Mouse (Mus musculus): ENCODE data around the gene Kcnj4. TPM values are rescaled to one million over a fixed set of nuclear protein-coding genes. Genes with fewer than 3 reads are reported as not detected.

Gene Kcnj4
- polyA plus RNA-seq (2015; fragmentation: Nextera tagmentation; extraction: Ambion mirVana), result 0.10 TPM in 1 of 2 replicates, not detected in the other

DNA sequence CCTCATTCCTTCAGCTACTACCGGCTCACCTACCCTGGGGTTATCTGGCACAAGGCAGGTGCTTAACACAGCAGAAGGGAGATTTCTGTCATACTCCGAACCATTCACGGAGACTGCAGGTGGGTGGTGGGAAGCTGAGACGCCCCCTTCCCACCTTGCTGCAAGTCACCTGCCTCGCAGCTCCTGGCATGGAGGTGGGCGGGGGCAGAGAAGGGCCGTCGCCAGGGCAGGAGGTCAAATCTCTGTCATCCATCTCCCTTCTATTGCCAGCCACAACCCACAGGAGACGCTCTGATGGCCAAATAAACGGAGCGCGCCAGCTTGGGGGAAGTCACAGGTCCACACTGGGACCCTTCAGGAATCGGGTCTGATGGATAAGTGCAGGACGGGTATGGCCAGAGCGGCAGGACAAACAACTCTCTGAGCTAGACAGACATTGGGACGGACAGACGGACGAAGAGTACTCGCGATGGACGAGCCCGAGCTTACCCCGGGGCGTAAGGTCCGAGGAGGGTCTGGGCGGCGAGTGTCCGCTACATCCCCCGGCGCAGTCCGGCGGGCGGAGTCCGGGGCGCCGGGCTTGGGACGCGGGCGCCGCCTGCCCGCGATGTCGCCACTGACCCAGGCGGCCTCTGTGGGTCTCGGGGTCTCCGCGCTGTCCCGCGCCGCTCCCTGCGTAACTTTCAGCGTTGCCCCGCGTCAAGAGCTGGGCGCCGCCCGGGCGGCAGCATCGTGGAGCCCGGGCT, at the start of gene Kcnj4:
Gene Kcnj4 (minus strand): TSS at position 535 of the 746 bp plus-strand sequence.
- H3K27me3 ChIP-seq (replicated peaks), result peaks cover 74% of the 10 kb centered on the region
- peak within 1 kb of the TSS; percentile 57 for H3K4me3 ChIP-seq
- H3K9me3 ChIP-seq, result no peaks in the 10 kb centered on the region
- no peak within 1 kb of the TSS for H3K27ac ChIP-seq
- peak within 1 kb of the TSS; percentile 19 for H3K9ac ChIP-seq
- under 1% methylated on average over 60 of the region's 60 CpGs for WGBS
- peak within 1 kb of the TSS; percentile 92 for H3K4me2 ChIP-seq
- ATAC-seq (replicated peaks), result peak; percentile 25; the same call in 1 of the 2 replicates
- no peaks in the 10 kb centered on the region for H3K36me3 ChIP-seq (replicated peaks)
- peaks cover 18% of the 10 kb centered on the region for H3K4me1 ChIP-seq

GRCm38 (mm10) chr15:79552566-79552965, 47.5 kb upstream of the Kcnj4 start:
- no peaks in the 10 kb centered on the region for H3K27me3 ChIP-seq (replicated peaks)
- H3K36me3 ChIP-seq (replicated peaks), result no peaks in the 10 kb centered on the region
- H3K4me2 ChIP-seq, result no peak overlapping the region
- ATAC-seq (replicated peaks), result no peak
- H3K4me3 ChIP-seq, result no peak overlapping the region
- 87% methylated on average over 5 of the region's 5 CpGs for WGBS
- H3K9ac ChIP-seq, result no peak overlapping the region
- no peak overlapping the region for H3K27ac ChIP-seq
- no peaks in the 10 kb centered on the region for H3K9me3 ChIP-seq
- no peaks in the 10 kb centered on the region for H3K4me1 ChIP-seq

DNA sequence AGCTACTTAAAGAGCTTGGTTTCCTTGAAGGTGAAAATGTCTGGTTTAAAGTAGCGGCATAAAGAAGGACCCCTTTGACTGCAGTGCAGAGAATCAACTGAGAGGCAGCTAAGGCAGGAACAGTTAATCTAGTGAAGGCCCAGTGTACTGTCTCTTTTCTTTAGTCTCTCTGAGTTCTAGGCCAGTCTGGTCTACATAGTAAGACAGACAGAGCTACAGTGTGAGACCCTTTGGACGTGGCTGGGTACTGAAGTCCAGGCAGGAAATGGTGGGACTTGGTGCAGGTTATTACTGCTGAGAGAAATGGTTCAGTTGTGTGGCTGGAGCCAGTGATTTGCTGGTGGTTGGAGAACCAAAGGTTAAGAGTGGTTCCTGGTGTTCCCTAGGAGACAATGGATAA, 43.2 kb upstream of the Kcnj4 start:
- WGBS, result 97% methylated on average over 2 of the region's 2 CpGs
- H3K4me1 ChIP-seq, result peaks cover 27% of the 10 kb centered on the region
- H3K4me2 ChIP-seq, result no peak overlapping the region
- ATAC-seq (replicated peaks), result no peak
- no peak overlapping the region for H3K27ac ChIP-seq
- H3K4me3 ChIP-seq, result no peak overlapping the region
- no peaks in the 10 kb centered on the region for H3K9me3 ChIP-seq
- H3K36me3 ChIP-seq (replicated peaks), result peaks cover 10% of the 10 kb centered on the region
- H3K9ac ChIP-seq, result no peak overlapping the region
- H3K27me3 ChIP-seq (replicated peaks), result no peaks in the 10 kb centered on the region

- peak; percentile 43 for ATAC-seq (replicated peaks)
- Histone ChIP-seq H3K27me3 (replicated peaks) (no peaks in the 10 kb centered on the region), H3K9me3 (no peaks in the 10 kb centered on the region), H3K4me1 (peaks cover 29% of the 10 kb centered on the region), H3K4me2 (peak overlapping the region; percentile 62), H3K4me3 (peak overlapping the region; percentile 84), H3K27ac (peak overlapping the region; percentile 99), H3K36me3 (replicated peaks) (peaks cover 19% of the 10 kb centered on the region), H3K9ac (peak overlapping the region; percentile 59)
- WGBS, result 79% methylated on average over 17 of the region's 17 CpGs
Measured at GRCm38 (mm10) chr15:79547289-79547820, 42.3 kb upstream of the Kcnj4 start.

DNA sequence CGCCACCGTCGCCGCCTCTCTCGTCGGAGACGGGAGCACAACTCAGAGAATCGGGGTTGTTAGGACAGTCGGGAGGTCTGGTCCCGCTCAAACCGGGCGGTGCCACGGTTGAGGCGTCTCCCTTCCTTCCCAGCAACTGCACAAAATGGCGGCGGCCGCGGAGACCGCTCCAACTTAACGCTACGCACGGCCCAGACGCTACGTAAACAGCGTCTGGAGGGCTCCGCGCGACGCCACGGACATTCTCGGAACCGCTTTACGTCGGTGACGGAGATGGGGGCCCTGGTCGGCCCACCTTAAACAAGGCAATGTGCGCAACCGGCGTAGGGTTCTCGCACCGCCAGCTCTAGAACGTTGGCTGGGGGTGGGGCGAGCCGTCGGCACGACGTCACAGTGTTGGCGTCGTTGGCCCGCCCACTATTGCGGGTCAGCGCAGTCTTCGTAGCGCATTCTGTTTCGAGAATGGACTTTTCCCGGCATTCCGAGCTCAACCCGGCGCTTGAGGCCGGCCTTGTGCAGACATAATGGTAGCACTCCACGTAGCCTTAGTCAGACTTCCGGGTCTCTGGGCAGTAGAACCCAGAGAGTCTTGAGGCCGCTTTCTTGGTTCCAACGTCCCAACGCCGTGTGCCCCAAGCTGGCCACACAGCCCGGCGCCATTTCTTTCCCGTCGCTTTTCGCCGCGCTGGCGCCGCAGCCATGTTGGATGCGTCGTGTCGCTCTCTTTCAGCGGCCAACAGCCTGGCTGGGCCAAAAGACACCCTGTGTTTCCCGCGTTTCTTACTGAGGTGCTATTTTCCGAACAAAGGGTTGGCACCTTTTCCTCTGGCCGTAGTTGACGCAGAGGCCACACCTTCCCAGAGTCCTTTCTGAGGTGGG, 41.6 kb upstream of the Kcnj4 start, which contains the start of gene Ddx17:
Gene Ddx17 (minus strand): TSS at position 332 of the 879 bp plus-strand sequence.
- Histone ChIP-seq H3K4me2 (peak within 1 kb of the TSS; percentile 82), H3K27ac (peak within 1 kb of the TSS; percentile 99), H3K27me3 (replicated peaks) (no peaks in the 10 kb centered on the region), H3K36me3 (replicated peaks) (peaks cover 25% of the 10 kb centered on the region), H3K4me3 (peak within 1 kb of the TSS; percentile 84), H3K4me1 (peaks cover 29% of the 10 kb centered on the region), H3K9me3 (no peaks in the 10 kb centered on the region), H3K9ac (peak within 1 kb of the TSS; percentile 98)
- 2% methylated on average over 84 of the region's 84 CpGs for WGBS
- ATAC-seq (replicated peaks), result peak; percentile 98

DNA sequence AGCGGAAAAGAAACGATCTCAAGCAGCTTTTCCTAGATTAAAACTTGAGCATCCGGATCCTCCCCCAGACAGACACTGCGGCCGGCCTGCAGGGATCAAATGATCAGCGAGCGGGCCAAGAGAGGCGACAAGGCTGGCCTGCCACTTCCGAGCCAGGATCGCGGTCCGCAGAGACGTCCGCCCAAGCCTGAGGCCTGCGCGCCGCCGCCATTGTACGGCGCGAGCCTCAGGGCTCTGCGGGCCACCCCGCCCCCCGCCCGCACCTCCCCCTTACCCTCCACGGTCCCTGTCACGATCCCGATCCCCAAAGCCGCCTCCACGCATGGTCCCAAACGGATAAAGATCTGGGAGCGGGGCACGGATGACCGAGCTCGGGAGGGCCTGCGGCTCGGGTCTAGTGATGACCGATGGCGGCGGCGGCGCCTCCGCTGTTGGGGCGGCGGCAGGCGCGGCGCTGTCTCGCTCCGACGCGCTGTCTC, 40.9 kb upstream of the Kcnj4 start:
- peak overlapping the region; percentile 99 for H3K27ac ChIP-seq
- H3K27me3 ChIP-seq (replicated peaks), result no peaks in the 10 kb centered on the region
- peak overlapping the region; percentile 98 for H3K9ac ChIP-seq
- WGBS, result 0% methylated on average over 50 of the region's 52 CpGs
- H3K4me2 ChIP-seq, result peak overlapping the region; percentile 82
- H3K4me1 ChIP-seq, result peaks cover 29% of the 10 kb centered on the region
- no peaks in the 10 kb centered on the region for H3K9me3 ChIP-seq
- H3K36me3 ChIP-seq (replicated peaks), result peaks cover 29% of the 10 kb centered on the region
- ATAC-seq (replicated peaks), result peak; percentile 79
- peak overlapping the region; percentile 84 for H3K4me3 ChIP-seq

- peak overlapping the region; percentile 82 for H3K4me2 ChIP-seq
- H3K27me3 ChIP-seq (replicated peaks), result no peaks in the 10 kb centered on the region
- peaks cover 34% of the 10 kb centered on the region for H3K36me3 ChIP-seq (replicated peaks)
- H3K9me3 ChIP-seq, result no peaks in the 10 kb centered on the region
- 4% methylated on average over 3 of the region's 3 CpGs for WGBS
- H3K27ac ChIP-seq, result peak overlapping the region; percentile 99
- H3K9ac ChIP-seq, result peak overlapping the region; percentile 98
- H3K4me3 ChIP-seq, result peak overlapping the region; percentile 84
- no peak for ATAC-seq (replicated peaks)
- peaks cover 29% of the 10 kb centered on the region for H3K4me1 ChIP-seq
Measured at GRCm38 (mm10) chr15:79545496-79545895, 40.5 kb upstream of the Kcnj4 start.

GRCm38 (mm10) chr15:79543968-79544367, 38.9 kb upstream of the Kcnj4 start:
- Histone ChIP-seq H3K4me2 (peak overlapping the region; percentile 82), H3K9ac (no peak overlapping the region), H3K9me3 (no peaks in the 10 kb centered on the region), H3K27ac (no peak overlapping the region), H3K36me3 (replicated peaks) (peaks cover 48% of the 10 kb centered on the region), H3K27me3 (replicated peaks) (no peaks in the 10 kb centered on the region), H3K4me3 (peak overlapping the region; percentile 84), H3K4me1 (peaks cover 29% of the 10 kb centered on the region)
- ATAC-seq (replicated peaks), result no peak
- 91% methylated on average over 3 of the region's 3 CpGs for WGBS

DNA sequence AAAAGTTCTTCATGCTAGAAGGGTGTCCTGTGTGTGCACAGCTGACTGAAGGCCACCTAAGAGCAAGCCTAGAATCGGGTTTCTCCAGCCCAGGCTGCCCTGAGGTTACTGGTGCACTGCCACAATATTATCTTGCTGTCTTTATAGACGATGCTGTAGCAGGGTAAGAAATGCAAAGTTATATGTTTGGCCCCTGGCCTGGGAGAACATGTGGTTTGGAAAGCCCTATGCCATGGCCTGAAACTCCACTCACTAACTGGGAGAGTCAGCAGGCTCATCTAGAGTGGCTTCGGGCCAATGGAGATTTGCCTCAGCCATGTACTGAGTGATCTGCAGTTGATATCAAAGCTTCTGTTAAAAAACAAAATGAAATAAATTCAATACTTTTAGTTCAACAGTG, 28.8 kb upstream of the Kcnj4 start:
- no peaks in the 10 kb centered on the region for H3K27me3 ChIP-seq (replicated peaks)
- ATAC-seq (replicated peaks), result no peak
- no peak overlapping the region for H3K27ac ChIP-seq
- WGBS, result 90% methylated on average over 3 of the region's 3 CpGs
- no peaks in the 10 kb centered on the region for H3K4me1 ChIP-seq
- no peak overlapping the region for H3K9ac ChIP-seq
- H3K4me2 ChIP-seq, result no peak overlapping the region
- no peak overlapping the region for H3K4me3 ChIP-seq
- H3K36me3 ChIP-seq (replicated peaks), result peaks cover 86% of the 10 kb centered on the region
- H3K9me3 ChIP-seq, result no peaks in the 10 kb centered on the region

DNA sequence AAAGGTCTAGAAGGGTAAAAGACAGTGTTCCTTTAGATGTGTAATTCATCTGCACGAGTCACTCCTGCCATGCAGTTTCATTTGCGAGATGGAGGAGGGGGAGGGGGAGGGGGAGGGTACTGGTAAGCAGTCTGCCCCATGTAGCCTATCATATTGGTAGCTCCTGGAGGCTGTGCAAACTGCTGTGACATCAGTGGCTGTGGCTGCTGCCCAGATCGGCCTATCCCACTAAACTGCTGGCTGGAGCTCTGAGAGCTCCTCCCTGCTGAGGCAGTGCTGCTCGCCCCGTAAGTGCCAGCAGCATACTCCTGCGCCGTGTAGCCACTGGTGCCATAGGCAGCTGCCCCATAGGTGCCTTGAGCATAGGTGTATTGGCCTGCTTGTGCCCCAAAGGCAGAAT, 24.9 kb upstream of the Kcnj4 start:
- no peak for ATAC-seq (replicated peaks)
- peaks cover 61% of the 10 kb centered on the region for H3K36me3 ChIP-seq (replicated peaks)
- WGBS, result 89% methylated on average over 7 of the region's 7 CpGs

DNA sequence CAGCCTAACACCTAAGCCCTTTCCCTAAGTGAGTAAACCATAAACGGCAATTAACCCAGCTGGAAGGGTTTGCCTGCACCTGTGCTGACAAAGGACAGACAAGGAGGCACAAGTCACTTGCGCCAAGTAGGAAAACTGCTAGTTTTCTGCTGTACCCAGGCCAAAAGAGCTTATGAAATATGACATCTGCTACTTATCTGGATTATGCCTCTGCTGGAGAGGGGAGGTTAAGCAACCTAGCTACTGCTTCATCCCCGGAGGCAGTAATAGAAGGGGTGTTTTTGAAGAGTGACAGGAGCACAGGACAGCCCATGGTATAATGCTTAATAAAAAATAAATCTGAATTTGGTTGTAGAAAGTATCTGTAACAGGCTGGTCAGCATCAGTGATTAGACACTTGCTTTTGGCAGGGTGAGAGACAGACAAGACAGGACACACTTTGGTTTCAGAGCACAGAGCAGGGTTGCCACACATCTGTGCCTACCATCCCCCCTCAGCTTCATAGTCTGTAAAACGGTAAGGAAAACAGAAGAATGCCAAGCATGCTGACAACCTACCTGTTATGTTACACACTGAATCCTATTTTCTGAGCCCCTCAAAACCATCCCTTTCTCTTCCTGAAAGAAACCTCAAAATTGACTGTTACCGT, 23.1 kb upstream of the Kcnj4 start:
- Histone ChIP-seq H3K27ac (no peak overlapping the region), H3K36me3 (replicated peaks) (peaks cover 45% of the 10 kb centered on the region), H3K27me3 (replicated peaks) (no peaks in the 10 kb centered on the region), H3K9me3 (no peaks in the 10 kb centered on the region), H3K4me1 (no peaks in the 10 kb centered on the region), H3K4me3 (no peak overlapping the region), H3K9ac (no peak overlapping the region), H3K4me2 (no peak overlapping the region)
- ATAC-seq (replicated peaks), result no peak
- WGBS, result 76% methylated on average over 5 of the region's 5 CpGs

More for the DNA sequence above, 24.9 kb upstream of the Kcnj4 start:
- no peak overlapping the region for H3K4me3 ChIP-seq
- no peak overlapping the region for H3K9ac ChIP-seq
- H3K9me3 ChIP-seq, result no peaks in the 10 kb centered on the region
- no peaks in the 10 kb centered on the region for H3K4me1 ChIP-seq
- no peaks in the 10 kb centered on the region for H3K27me3 ChIP-seq (replicated peaks)
- no peak overlapping the region for H3K4me2 ChIP-seq
- no peak overlapping the region for H3K27ac ChIP-seq
